Comparison of ENCODE assay signal across 9 mouse cellular contexts in the genomic region with DNA sequence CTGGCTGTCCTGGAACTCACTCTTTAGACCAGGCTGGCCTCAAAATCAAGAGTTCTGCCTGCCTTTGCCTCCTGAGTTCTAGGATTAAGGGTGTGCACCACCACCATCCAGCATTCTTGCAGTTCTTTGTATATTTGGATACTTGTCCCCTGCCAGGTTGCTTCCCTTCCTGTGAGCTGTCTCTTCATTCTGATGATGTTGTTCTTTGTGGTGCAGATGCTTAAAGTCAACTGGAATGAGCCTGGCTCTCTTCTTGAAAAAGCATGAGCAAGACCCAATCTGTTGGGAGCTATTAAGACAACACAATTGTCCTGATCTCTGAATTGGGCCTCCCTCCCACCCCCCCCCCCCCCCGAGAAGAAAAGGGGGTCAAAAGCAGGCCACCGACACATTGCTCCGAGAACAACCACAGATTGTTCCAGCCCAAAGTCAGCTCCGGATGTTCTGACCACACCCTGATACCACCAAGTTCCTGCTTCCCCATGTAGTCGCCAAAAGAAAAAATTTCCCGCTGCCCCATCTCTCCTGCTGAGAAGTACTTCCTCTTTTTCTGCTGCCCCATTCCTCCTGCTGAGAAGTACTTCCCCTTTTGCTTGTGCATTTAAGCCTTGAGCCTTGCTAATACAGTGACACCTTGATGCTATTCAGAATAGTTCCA. TPM values are rescaled to one million over a fixed set of nuclear protein-coding genes. Genes with fewer than 3 reads are reported as not detected.
"Had no signal": no experiment of that assay in that cellular context is flagged by ENCODE, and none has a peak within 500 bp of the region (broad histone marks: within the 10 kb centered on the region; RNA-seq: fewer than 3 reads in every experiment).

No protein-coding gene starts in this region.

RNA-seq across cellular contexts. Expression of gene Cckar, which starts 33.9 kb away (rescaled TPM):
- total RNA-seq: left cerebral cortex, postnatal 36 days; megakaryocyte progenitor cell, adult 5-6 weeks; megakaryocyte, adult 5-6 weeks; megakaryocyte-erythroid progenitor cell, adult 5-6 weeks; monocyte, adult 5-6 weeks had no signal
- polyA plus RNA-seq: limb, embryonic 12.5 days; liver, adult 2 months; macrophage; myocyte had no signal
